Mouse (Mus musculus): Measurements from ENCODE around the gene Ctsf. TPM values are rescaled to one million over a fixed set of nuclear protein-coding genes. Genes with fewer than 3 reads are reported as not detected.

The Ctsf gene
- polyA plus RNA-seq, 1 experiment from 2014 or later: 83.0 TPM

DNA sequence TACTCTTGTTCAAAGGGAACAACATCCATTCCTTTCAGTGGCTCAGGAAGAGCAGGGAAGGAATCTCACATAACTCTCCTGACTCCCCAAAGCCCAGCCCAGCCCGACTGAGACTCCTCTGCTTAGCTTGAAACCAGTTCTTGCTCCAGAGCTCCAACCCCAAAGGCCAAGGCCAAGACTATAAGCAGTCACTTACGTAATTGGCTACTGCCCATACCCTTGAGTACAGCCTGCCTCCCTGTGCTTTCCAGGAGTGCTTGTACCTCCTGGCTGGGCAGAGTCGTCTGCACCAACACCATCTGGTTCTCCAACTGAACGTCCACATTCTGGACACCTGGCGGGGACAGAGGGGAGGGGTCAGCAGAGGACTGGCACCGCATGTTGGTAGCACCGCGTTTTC, 21.0 kb upstream of the Ctsf start:
- Histone ChIP-seq H3K9me3 (no peaks in the 10 kb centered on the region), H3K4me2 (no peak overlapping the region), H3K27me3 (replicated peaks) (no peaks in the 10 kb centered on the region), H3K27ac (no peak overlapping the region), H3K9ac (no peak overlapping the region), H3K4me3 (no peak overlapping the region), H3K4me1 (peaks cover 10% of the 10 kb centered on the region), H3K36me3 (replicated peaks) (no peaks in the 10 kb centered on the region)
- 88% methylated on average over 8 of the region's 8 CpGs for WGBS
- ATAC-seq (replicated peaks): no peak

DNA sequence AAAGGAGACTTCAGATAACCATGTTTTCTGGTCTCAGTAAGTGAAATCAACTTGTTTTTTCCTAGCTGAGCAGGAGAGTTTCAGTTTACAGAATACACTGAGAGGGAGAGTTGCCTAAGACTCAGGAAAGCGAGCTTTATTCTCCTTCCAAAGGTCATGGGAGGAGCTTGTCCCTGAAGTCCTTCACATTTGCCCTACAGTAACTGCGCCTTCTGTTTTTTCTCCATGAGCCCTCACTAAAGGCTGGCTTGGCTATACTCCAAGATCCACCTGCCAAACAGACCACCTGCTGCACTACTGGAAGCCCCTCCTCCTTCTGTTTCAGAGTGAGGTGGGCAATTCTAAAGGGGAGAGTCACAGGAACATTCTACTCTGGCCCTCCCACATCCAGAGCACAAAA, 18.8 kb upstream of the Ctsf start:
- no peak for ATAC-seq (replicated peaks)
- Histone ChIP-seq H3K4me1 (peaks cover 18% of the 10 kb centered on the region), H3K36me3 (replicated peaks) (no peaks in the 10 kb centered on the region), H3K4me2 (no peak overlapping the region), H3K27ac (no peak overlapping the region), H3K9ac (no peak overlapping the region), H3K27me3 (replicated peaks) (peaks cover 13% of the 10 kb centered on the region), H3K9me3 (no peaks in the 10 kb centered on the region), H3K4me3 (no peak overlapping the region)
- 85% methylated on average over 2 of the region's 2 CpGs for WGBS

GRCm38 (mm10) chr19:4837049-4837448, 17.9 kb upstream of the Ctsf start:
- no peak overlapping the region for H3K27ac ChIP-seq
- ATAC-seq (replicated peaks): no peak
- WGBS: 96% methylated on average over 6 of the region's 6 CpGs
- H3K27me3 ChIP-seq (replicated peaks): peaks cover 23% of the 10 kb centered on the region
- peaks cover 18% of the 10 kb centered on the region for H3K4me1 ChIP-seq
- no peak overlapping the region for H3K4me3 ChIP-seq
- no peaks in the 10 kb centered on the region for H3K9me3 ChIP-seq
- H3K9ac ChIP-seq: no peak overlapping the region
- no peak overlapping the region for H3K4me2 ChIP-seq
- no peaks in the 10 kb centered on the region for H3K36me3 ChIP-seq (replicated peaks)

DNA sequence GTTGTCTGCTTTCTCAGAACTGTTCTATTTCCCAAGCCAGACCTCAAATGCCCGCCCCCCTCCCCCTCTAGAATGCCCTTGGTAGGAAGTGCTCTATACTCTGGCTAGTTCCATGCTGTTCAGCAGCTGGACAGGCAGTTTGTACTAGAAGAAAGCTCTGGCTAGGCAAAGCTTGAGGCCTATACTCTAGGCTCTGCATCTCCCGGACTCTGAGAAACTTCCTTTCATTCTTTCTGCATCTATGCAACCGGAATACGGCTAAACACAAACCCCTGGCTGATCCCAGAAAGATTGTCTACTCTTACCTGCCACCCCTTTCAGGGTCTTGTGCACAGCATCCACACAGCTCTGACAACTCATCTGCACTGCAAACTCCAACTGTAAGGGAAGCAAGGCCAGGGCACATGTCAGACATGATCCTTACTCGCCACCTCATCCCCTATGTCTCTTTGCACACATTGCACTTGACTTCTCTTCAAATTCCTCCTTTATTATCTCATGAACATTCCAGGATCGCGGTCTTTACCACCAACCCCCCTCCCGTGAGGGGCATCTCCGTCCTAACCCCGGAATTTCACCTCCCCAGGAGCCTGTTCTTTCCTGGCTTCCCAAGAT, 16.3 kb upstream of the Ctsf start:
- WGBS: 33% methylated on average over 10 of the region's 10 CpGs
- H3K27ac ChIP-seq: no peak overlapping the region
- ATAC-seq (replicated peaks): peak; percentile 43
- no peaks in the 10 kb centered on the region for H3K9me3 ChIP-seq
- H3K27me3 ChIP-seq (replicated peaks): peaks cover 26% of the 10 kb centered on the region
- H3K36me3 ChIP-seq (replicated peaks): no peaks in the 10 kb centered on the region
- peak overlapping the region; percentile 54 for H3K4me3 ChIP-seq
- peaks cover 18% of the 10 kb centered on the region for H3K4me1 ChIP-seq
- H3K4me2 ChIP-seq: peak overlapping the region; percentile 93
- peak overlapping the region; percentile 54 for H3K9ac ChIP-seq

DNA sequence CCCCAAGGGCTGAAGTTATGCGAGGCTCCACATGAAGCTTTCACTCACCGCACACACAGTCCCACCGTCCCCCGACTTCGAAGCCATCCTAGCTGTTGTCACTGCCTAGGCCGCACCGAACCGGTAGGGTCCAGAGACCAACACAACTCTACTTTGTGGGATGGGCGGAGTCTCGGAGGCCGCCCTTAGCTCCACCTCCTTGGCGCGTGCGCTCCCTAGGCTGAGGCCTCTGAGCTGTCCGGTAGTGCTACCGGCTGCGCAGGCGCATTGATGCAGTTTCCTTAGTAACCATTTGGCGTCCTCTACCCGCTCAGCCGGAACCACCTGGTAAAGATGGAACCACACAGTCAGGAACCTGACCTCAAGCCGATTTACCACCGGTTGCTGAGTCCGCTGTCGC, 15.8 kb upstream of the Ctsf start, which contains the start of the genes Ccs and Ccdc87:
Gene Ccs, minus strand, starts transcription at position 184 of the 400 bp plus-strand sequence.
Gene Ccdc87, plus strand, starts transcription at position 218 of the 400 bp plus-strand sequence.
- no peak within 1 kb of the TSS for H3K27ac ChIP-seq
- no peaks in the 10 kb centered on the region for H3K36me3 ChIP-seq (replicated peaks)
- under 1% methylated on average over 25 of the region's 25 CpGs for WGBS
- H3K27me3 ChIP-seq (replicated peaks): peaks cover 26% of the 10 kb centered on the region
- peak; percentile 99 for ATAC-seq (replicated peaks)
- peak within 1 kb of the TSS; percentile 54 for H3K4me3 ChIP-seq
- peaks cover 18% of the 10 kb centered on the region for H3K4me1 ChIP-seq
- H3K4me2 ChIP-seq: peak within 1 kb of the TSS; percentile 93
- H3K9ac ChIP-seq: peak within 1 kb of the TSS; percentile 54
- H3K9me3 ChIP-seq: no peaks in the 10 kb centered on the region

GRCm38 (mm10) chr19:4840848-4841247, 14.1 kb upstream of the Ctsf start:
- WGBS: 84% methylated on average over 9 of the region's 9 CpGs
- H3K36me3 ChIP-seq (replicated peaks): no peaks in the 10 kb centered on the region
- no peak overlapping the region for H3K9ac ChIP-seq
- H3K4me1 ChIP-seq: peaks cover 18% of the 10 kb centered on the region
- no peak for ATAC-seq (replicated peaks)
- H3K27ac ChIP-seq: no peak overlapping the region
- no peak overlapping the region for H3K4me2 ChIP-seq
- no peak overlapping the region for H3K4me3 ChIP-seq
- H3K9me3 ChIP-seq: no peaks in the 10 kb centered on the region
- peaks cover 26% of the 10 kb centered on the region for H3K27me3 ChIP-seq (replicated peaks)

DNA sequence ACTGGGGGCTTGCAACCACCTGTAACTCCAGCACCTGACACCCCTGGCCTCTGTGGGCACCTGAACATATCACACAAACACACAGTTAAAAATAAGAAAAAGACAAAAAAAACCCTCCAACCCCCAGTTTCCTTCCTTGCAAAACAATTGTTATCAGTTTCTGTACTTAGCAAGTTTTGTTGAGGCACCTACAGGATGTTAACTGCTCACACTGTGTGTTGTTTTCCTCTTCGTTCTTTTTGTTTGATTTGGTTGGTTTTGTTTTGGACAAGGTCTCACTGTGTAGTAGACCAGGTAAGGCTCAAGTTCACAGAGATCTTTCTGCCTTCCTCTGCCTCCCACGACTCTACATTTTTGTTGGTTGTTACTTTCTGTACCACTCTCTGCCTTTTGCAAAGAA, 12.3 kb upstream of the Ctsf start:
- Histone ChIP-seq H3K9ac (no peak overlapping the region), H3K27me3 (replicated peaks) (peaks cover 26% of the 10 kb centered on the region), H3K4me2 (no peak overlapping the region), H3K4me3 (no peak overlapping the region), H3K4me1 (peaks cover 18% of the 10 kb centered on the region), H3K27ac (no peak overlapping the region), H3K9me3 (no peaks in the 10 kb centered on the region), H3K36me3 (replicated peaks) (no peaks in the 10 kb centered on the region)
- 66% methylated on average over 2 of the region's 2 CpGs for WGBS
- no peak for ATAC-seq (replicated peaks)

- H3K27me3 ChIP-seq (replicated peaks): peaks cover 15% of the 10 kb centered on the region
- no peaks in the 10 kb centered on the region for H3K36me3 ChIP-seq (replicated peaks)
- no peak overlapping the region for H3K4me2 ChIP-seq
- no peak overlapping the region for H3K9ac ChIP-seq
- no peak for ATAC-seq (replicated peaks)
- H3K9me3 ChIP-seq: no peaks in the 10 kb centered on the region
- H3K4me3 ChIP-seq: no peak overlapping the region
- 72% methylated on average over 2 of the region's 2 CpGs for WGBS
- H3K27ac ChIP-seq: no peak overlapping the region
- H3K4me1 ChIP-seq: no peaks in the 10 kb centered on the region
Measured at GRCm38 (mm10) chr19:4845846-4846245, 9.1 kb upstream of the Ctsf start.

DNA sequence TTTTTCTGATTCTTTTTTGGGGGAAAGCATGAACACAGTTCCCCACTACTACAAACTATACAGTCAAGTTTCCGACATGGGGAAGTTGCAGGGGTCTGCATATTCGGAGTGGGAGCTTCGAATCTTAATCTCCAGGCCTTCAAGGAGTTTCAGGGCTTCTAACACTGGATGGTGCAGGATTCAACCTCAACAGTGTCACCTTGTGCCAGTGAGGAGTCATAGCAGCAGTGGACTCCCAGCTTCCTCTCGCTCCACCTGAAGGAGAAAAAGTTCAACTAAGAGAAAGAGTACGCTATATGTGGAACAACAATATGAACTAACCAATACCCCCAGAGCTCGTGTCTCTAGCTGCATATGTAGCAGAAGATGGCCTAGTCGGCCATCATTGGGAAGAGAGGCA, 7.4 kb upstream of the Ctsf start:
- no peak overlapping the region for H3K4me3 ChIP-seq
- no peak overlapping the region for H3K4me2 ChIP-seq
- 39% methylated on average over 7 of the region's 7 CpGs for WGBS
- no peak overlapping the region for H3K9ac ChIP-seq
- no peaks in the 10 kb centered on the region for H3K36me3 ChIP-seq (replicated peaks)
- no peaks in the 10 kb centered on the region for H3K27me3 ChIP-seq (replicated peaks)
- ATAC-seq (replicated peaks): no peak
- no peaks in the 10 kb centered on the region for H3K9me3 ChIP-seq
- no peaks in the 10 kb centered on the region for H3K4me1 ChIP-seq
- H3K27ac ChIP-seq: no peak overlapping the region

GRCm38 (mm10) chr19:4849800-4850199, 5.1 kb upstream of the Ctsf start:
- Histone ChIP-seq H3K36me3 (replicated peaks) (no peaks in the 10 kb centered on the region), H3K27me3 (replicated peaks) (no peaks in the 10 kb centered on the region), H3K27ac (no peak overlapping the region), H3K4me2 (no peak overlapping the region), H3K9ac (no peak overlapping the region), H3K9me3 (no peaks in the 10 kb centered on the region), H3K4me1 (peaks cover 5% of the 10 kb centered on the region), H3K4me3 (no peak overlapping the region)
- no peak for ATAC-seq (replicated peaks)
- 55% methylated on average over 4 of the region's 4 CpGs for WGBS

- ATAC-seq (replicated peaks): no peak
- Histone ChIP-seq H3K4me1 (peaks cover 5% of the 10 kb centered on the region), H3K4me3 (no peak overlapping the region), H3K9ac (no peak overlapping the region), H3K36me3 (replicated peaks) (no peaks in the 10 kb centered on the region), H3K27ac (no peak overlapping the region), H3K9me3 (no peaks in the 10 kb centered on the region), H3K27me3 (replicated peaks) (no peaks in the 10 kb centered on the region), H3K4me2 (no peak overlapping the region)
- WGBS: 32% methylated on average over 5 of the region's 5 CpGs
Measured at GRCm38 (mm10) chr19:4850281-4850680, 4.6 kb upstream of the Ctsf start.

- Histone ChIP-seq H3K4me1 (peaks cover 16% of the 10 kb centered on the region), H3K27ac (peak overlapping the region; percentile 61)
- peak; percentile 67; the same call in 1 of the 2 replicates for ATAC-seq (replicated peaks)
Measured at GRCm38 (mm10) chr19:4855470-4855820, 515 bp downstream of the Ctsf start.

GRCm38 (mm10) chr19:4855951-4856350, 1.0 kb downstream of the Ctsf start:
- peaks cover 16% of the 10 kb centered on the region for H3K4me1 ChIP-seq
- no peak for ATAC-seq (replicated peaks)
- peak overlapping the region; percentile 61 for H3K4me3 ChIP-seq
- peak overlapping the region; percentile 77; the same call in 1 of the 2 replicates for H3K9ac ChIP-seq
- H3K36me3 ChIP-seq (replicated peaks): 0 out of 2 replicates have a peak, but pooled peaks cover 7% of the 10 kb centered on the region
- H3K9me3 ChIP-seq: no peaks in the 10 kb centered on the region
- no peaks in the 10 kb centered on the region for H3K27me3 ChIP-seq (replicated peaks)
- 53% methylated on average over 4 of the region's 4 CpGs for WGBS
- H3K27ac ChIP-seq: no peak overlapping the region
- peak overlapping the region; percentile 95 for H3K4me2 ChIP-seq

More at GRCm38 (mm10) chr19:4855470-4855820, 515 bp downstream of the Ctsf start:
- Histone ChIP-seq H3K27me3 (replicated peaks) (no peaks in the 10 kb centered on the region), H3K4me3 (peak overlapping the region; percentile 61), H3K4me2 (peak overlapping the region; percentile 95), H3K9ac (peak overlapping the region; percentile 77), H3K36me3 (replicated peaks) (0 out of 2 replicates have a peak, but pooled peaks cover 4% of the 10 kb centered on the region), H3K9me3 (no peaks in the 10 kb centered on the region)
- WGBS: under 1% methylated on average over 14 of the region's 14 CpGs
